Mouse (Mus musculus) liver, adult 2 months (tissue): ENCODE measurements around the gene Fam118b. TPM values are rescaled to one million over a fixed set of nuclear protein-coding genes. Genes with fewer than 3 reads are reported as not detected.
A peak's percentile ranks its signal among the peaks of the same experiment; 100 is the strongest.

ENCODE experiments used
- DNase-seq: peaks from one replicate; pipeline ENCODE4 v3.0.0-alpha.2; 2011; ENCODE audit warnings: low read depth, low spot score; ENCODE audit errors: extremely low read depth
- H3K27ac ChIP-seq: fragments of 200-500 bp; replicated peaks from 2 replicates; pipeline ENCODE4 v1.5.1; 2012; ENCODE audit warnings: low read depth, mild to moderate bottlenecking, control low read depth, inconsistent platforms, low read length; ENCODE audit not compliant: insufficient read depth
- H3K27me3 ChIP-seq: fragments of 200-500 bp; 2 replicates; pipeline ENCODE4 v1.6.1; 2012; ENCODE audit warnings: mild to moderate bottlenecking, moderate library complexity, low read length, inconsistent platforms; ENCODE audit not compliant: control insufficient read depth, insufficient read depth
- H3K36me3 ChIP-seq: fragments of 200-500 bp; 2 replicates; pipeline ENCODE4 v1.6.1; 2012; ENCODE audit warnings: low read length, inconsistent platforms; ENCODE audit not compliant: control insufficient read depth, insufficient read depth
- H3K4me1 ChIP-seq: fragments of 200-500 bp; 2 replicates; pipeline ENCODE4 v1.6.1; 2011; ENCODE audit warnings: low read length; ENCODE audit not compliant: control insufficient read depth, insufficient read depth
- H3K4me3 ChIP-seq: fragments of 200-500 bp; 2 replicates; pipeline ENCODE4 v1.5.1; 2011; ENCODE audit warnings: low read depth, mild to moderate bottlenecking, control low read depth, low read length, moderate library complexity; ENCODE audit not compliant: insufficient read depth
- H3K79me2 ChIP-seq: fragments of 200-500 bp; 2 replicates; pipeline ENCODE4 v1.6.1; 2012; ENCODE audit warnings: inconsistent platforms, mild to moderate bottlenecking, low read length, moderate library complexity; ENCODE audit not compliant: control insufficient read depth, insufficient read depth
- H3K9ac ChIP-seq: fragments of 200-500 bp; 2 replicates; pipeline ENCODE4 v1.6.1; 2012; ENCODE audit warnings: low read depth, mild to moderate bottlenecking, control low read depth, inconsistent platforms, low read length
- CTCF ChIP-seq: fragments of 200-500 bp; IDR thresholded peaks from 2 replicates; pipeline ENCODE4 v1.5.1; 2011; ENCODE audit warnings: low read depth, low read length, control low read depth
- POLR2A ChIP-seq: fragments of 200-500 bp; IDR thresholded peaks from 2 replicates; pipeline ENCODE4 v1.6.1; 2011; ENCODE audit warnings: low read length, control low read depth; ENCODE audit not compliant: insufficient read depth; ENCODE audit errors: extremely low read depth
- WGBS: fragments of 180-500 bp; shearing (Covaris S2); methylation state at CpG from one replicate; pipeline ENCODE4 v1.1.7; 2018; 5-methylcytosine and 5-hydroxymethylcytosine counted together
- polyA plus RNA-seq: library from polyadenylated mRNA; depleted of rRNA; stranded (reverse); fragments of >200 nt; gene quantifications from 2 replicates; pipeline ENCODE4 v1.2.3, GENCODE M21; 2012
- total RNA-seq: library from RNA; depleted of rRNA; stranded (reverse); fragments of >200 nt; gene quantifications from 2 replicates; pipeline ENCODE4 v1.2.3, GENCODE M21; 2014

Gene Fam118b
- total and polyA plus RNA-seq, 2 experiments: 4.0 to 5.8 TPM

- WGBS: 4% methylated on average over 18 of the region's 18 CpGs
- peak overlapping the region; percentile 81 for H3K27ac ChIP-seq
- H3K9ac ChIP-seq: peak overlapping the region; percentile 86
- 0 out of 2 replicates have a peak, but pooled peaks cover 2% of the 10 kb centered on the region for H3K36me3 ChIP-seq
- peaks cover 13% of the 10 kb centered on the region for H3K4me1 ChIP-seq
- no peaks in the 10 kb centered on the region for H3K27me3 ChIP-seq
- peak; percentile 85 for DNase-seq
- peak overlapping the region; percentile 71 for H3K4me3 ChIP-seq
- TF ChIP-seq CTCF: no peak
- no peak for TF ChIP-seq POLR2A
- peaks cover 4% of the 10 kb centered on the region; the same call in 1 of the 2 replicates for H3K79me2 ChIP-seq
Measured at GRCm38 (mm10) chr9:35198945-35199771, 68.4 kb downstream of the Fam118b start.

- Histone ChIP-seq H3K36me3 (peaks cover 3% of the 10 kb centered on the region; the same call in 1 of the 2 replicates), H3K27ac (peak overlapping the region; percentile 81), H3K9ac (peak overlapping the region; percentile 86), H3K27me3 (no peaks in the 10 kb centered on the region), H3K4me3 (peak overlapping the region; percentile 71; the same call in 1 of the 2 replicates), H3K4me1 (peaks cover 13% of the 10 kb centered on the region), H3K79me2 (peaks cover 4% of the 10 kb centered on the region; the same call in 1 of the 2 replicates)
- no peak for DNase-seq
- 66% methylated on average over 10 of the region's 10 CpGs for WGBS
- TF ChIP-seq CTCF (no peak), POLR2A (no peak)
Measured at GRCm38 (mm10) chr9:35198351-35198750, 69.3 kb downstream of the Fam118b start.

- WGBS: 94% methylated on average over 3 of the region's 3 CpGs
Measured at GRCm38 (mm10) chr9:35197625-35198024, 70.0 kb downstream of the Fam118b start.

GRCm38 (mm10) chr9:35194048-35194447 is 73.6 kb downstream of the Fam118b start:
- H3K27me3 ChIP-seq: no peaks in the 10 kb centered on the region
- peaks cover 4% of the 10 kb centered on the region; the same call in 1 of the 2 replicates for H3K79me2 ChIP-seq
- H3K4me1 ChIP-seq: peaks cover 9% of the 10 kb centered on the region
- no peak overlapping the region for H3K27ac ChIP-seq
- DNase-seq: no peak
- H3K36me3 ChIP-seq: peaks cover 25% of the 10 kb centered on the region
- no peak overlapping the region for H3K4me3 ChIP-seq
- TF ChIP-seq CTCF (no peak), POLR2A (no peak)
- H3K9ac ChIP-seq: no peak overlapping the region
- WGBS: 84% methylated on average over 3 of the region's 3 CpGs

More at GRCm38 (mm10) chr9:35197625-35198024, 70.0 kb downstream of the Fam118b start:
- Histone ChIP-seq H3K9ac (no peak overlapping the region), H3K4me3 (no peak overlapping the region), H3K36me3 (peaks cover 7% of the 10 kb centered on the region; the same call in 1 of the 2 replicates), H3K79me2 (peaks cover 4% of the 10 kb centered on the region; the same call in 1 of the 2 replicates), H3K27ac (no peak overlapping the region), H3K27me3 (no peaks in the 10 kb centered on the region), H3K4me1 (peaks cover 13% of the 10 kb centered on the region)
- TF ChIP-seq POLR2A (no peak), CTCF (no peak)
- DNase-seq: no peak

- H3K27ac ChIP-seq: no peak overlapping the region
- H3K9ac ChIP-seq: no peak overlapping the region
- DNase-seq: no peak
- no peak overlapping the region for H3K4me3 ChIP-seq
- H3K79me2 ChIP-seq: peaks cover 4% of the 10 kb centered on the region; the same call in 1 of the 2 replicates
- TF ChIP-seq POLR2A (no peak), CTCF (no peak)
- peaks cover 3% of the 10 kb centered on the region for H3K4me1 ChIP-seq
- H3K36me3 ChIP-seq: peaks cover 30% of the 10 kb centered on the region
- H3K27me3 ChIP-seq: no peaks in the 10 kb centered on the region
- 94% methylated on average over 11 of the region's 11 CpGs for WGBS
Measured at GRCm38 (mm10) chr9:35192983-35193542, 74.5 kb downstream of the Fam118b start.

- Histone ChIP-seq H3K79me2 (no peaks in the 10 kb centered on the region), H3K4me1 (no peaks in the 10 kb centered on the region), H3K4me3 (no peak overlapping the region), H3K9ac (no peak overlapping the region), H3K27ac (no peak overlapping the region), H3K27me3 (no peaks in the 10 kb centered on the region), H3K36me3 (peaks cover 39% of the 10 kb centered on the region)
- DNase-seq: no peak
- 67% methylated on average over 22 of the region's 22 CpGs for WGBS
- TF ChIP-seq CTCF: no peak
- TF ChIP-seq POLR2A: no peak
Measured at GRCm38 (mm10) chr9:35188700-35189099, 78.9 kb downstream of the Fam118b start.
